Mouse (Mus musculus) frontal cortex, adult 2 months (tissue): ENCODE results near the gene Mmab. TPM values are rescaled to one million over a fixed set of nuclear protein-coding genes. Genes with fewer than 3 reads are reported as not detected.

Experiments used
- DNase-seq, 2 experiments: peaks; one replicate each; pipeline ENCODE4 v3.0.0; 2022; ENCODE audit warnings: low spot score in 1 of 2; ENCODE audit errors: extremely low spot score in 1 of 2
- polyA plus RNA-seq: library from polyadenylated mRNA; depleted of rRNA; stranded (reverse); fragments of >200 nt; gene quantifications from 2 replicates; pipeline ENCODE4 v1.2.3, GENCODE M21; 2012; rRNA removed

Mmab gene
- 31.1 and 31.4 TPM in 2 replicates for polyA plus RNA-seq

DNA sequence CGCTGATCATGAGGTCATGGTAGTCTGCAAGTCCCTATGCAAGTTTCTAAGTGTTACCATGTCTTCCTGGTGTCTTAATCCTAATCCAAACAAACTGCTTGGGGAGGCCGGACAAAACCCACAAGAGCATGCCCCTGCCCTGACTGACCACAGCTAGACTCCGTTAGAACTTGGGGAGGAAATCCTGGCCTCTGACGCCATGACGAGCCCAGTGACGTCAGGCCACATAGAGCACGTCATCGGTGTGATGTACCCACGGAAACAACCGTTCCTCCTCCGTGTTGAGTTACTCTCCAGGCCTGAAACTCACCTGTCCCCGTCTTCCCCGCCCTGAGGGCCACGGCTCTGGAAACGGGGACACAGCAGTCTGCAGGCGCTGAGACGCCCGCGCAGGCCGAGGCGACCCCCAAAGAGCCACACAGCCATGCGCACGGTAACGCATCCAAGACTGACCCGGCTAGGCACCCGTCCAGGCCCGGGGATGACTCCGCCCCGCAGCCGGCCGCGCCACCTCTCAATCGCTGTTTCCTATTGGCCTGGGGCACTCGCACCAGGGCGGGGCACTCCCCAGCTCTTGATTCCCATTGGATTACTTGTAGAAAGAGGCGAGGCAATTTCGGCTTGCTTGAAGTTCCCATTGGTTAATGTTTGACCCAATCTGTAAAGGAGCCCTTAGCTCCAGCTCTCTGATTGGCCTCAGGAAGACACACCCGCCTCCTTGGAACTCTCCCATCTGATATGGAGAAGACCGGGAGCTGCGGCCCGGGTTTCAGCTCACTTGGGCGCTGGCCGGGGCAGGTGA lies at the start of gene Mmab, which contains the start of gene Mvk:
TSS of gene Mmab (minus strand) at position 495 of the 802 bp plus-strand sequence.
TSS of gene Mvk (plus strand) at position 704 of the 802 bp plus-strand sequence.
- peak; percentile 99 for DNase-seq

DNA sequence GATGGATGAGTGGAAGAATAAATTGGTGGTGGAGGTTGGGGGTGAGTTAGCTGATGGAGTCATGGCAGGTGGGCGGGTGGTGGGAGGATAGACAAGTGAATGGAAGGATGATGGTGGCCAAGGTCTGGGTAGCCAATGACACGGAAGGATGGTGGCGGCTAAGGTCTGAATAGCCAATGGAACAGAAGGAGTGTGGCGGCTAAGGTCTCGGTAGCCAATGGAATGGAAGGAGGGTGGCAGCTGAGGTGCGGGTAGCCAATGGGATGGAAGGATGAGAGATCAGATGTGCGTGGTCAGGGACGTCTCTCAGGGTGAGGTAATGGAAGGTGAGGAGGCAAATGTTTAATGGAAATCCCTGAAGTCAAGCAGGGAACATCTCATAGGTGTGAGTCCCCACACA lies 46.4 kb upstream of the Mmab start:
- no peak for DNase-seq

DNA sequence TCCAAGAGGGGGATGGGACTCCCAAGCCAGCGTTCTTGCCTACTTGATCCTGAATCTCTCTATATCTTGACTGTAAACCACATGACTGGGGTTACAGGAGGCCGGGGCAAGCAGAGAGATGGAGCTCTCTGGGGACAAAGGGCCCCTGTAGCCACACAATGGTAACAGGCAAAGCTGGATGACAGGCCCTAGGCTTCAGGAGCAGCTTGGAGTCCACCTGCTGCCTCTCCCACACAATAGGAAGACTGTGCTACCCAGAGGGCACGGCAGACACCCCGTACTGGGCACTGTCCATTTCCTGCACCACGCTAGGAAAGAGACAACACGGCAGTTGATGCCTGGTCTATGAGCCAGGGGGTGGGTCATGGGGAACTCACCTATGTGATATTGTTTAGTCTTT lies 45.7 kb upstream of the Mmab start:
- peak in 1 of 2 experiments; percentile 12 for DNase-seq

DNA sequence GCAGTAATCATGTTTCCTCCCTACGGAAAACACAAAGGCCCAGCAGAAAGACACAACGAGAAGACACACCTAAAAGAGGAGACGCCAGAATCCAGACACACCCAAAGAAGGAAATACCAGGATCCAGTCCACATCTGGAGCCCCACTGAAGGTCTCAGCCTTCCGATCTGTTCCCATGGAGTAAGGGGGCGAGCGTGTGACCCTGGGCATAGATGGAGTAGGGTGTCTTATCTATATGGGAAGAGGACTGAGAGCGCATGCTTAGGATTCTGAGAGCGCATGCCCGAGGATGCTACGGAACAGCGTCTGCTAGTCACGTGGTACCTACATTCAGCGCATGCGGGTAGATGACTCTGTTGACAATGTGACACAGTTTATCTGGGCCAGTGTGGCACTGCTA lies 41.8 kb upstream of the Mmab start:
- DNase-seq = no peak

DNA sequence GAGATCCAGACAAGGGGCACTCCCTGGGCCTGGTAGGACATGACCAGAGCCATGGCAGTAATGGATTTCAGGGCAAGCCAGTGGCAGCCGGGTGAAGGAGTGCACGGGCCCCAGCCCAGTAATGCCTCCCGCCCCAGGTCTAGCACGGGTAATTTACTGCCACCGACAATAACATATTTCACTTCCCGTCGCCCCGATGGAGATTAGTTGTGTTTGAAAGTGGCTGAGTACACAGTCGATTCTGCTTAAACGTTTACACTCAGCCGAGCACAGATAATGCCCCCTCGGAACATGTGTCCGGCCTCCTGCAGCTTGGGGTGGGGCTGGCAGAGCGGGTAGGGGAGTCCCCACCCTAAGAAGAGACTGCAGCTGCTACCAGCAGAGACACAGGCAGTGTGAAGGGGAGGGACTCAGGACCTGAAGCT lies 38.7 kb upstream of the Mmab start:
- no peak for DNase-seq

DNA sequence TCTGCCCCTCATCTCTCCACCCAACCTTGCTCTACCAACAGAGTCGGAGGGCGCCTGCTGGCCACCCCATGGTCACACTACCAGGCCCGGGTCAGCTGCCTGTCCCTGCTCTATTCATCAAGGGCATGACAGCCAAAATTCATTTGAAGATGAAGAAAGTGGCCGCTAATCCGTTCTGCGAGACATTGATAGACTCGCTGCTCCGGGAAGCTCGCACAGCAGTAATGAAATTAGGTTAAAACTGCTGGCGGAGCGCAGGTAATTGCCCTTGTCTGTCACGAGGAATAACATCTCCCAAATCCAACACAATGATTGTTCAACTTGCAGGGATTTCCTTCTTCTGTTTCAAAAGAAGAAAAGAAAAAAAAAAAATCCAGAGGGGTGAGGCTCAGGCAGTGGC lies 34.4 kb upstream of the Mmab start:
- no peak for DNase-seq

DNA sequence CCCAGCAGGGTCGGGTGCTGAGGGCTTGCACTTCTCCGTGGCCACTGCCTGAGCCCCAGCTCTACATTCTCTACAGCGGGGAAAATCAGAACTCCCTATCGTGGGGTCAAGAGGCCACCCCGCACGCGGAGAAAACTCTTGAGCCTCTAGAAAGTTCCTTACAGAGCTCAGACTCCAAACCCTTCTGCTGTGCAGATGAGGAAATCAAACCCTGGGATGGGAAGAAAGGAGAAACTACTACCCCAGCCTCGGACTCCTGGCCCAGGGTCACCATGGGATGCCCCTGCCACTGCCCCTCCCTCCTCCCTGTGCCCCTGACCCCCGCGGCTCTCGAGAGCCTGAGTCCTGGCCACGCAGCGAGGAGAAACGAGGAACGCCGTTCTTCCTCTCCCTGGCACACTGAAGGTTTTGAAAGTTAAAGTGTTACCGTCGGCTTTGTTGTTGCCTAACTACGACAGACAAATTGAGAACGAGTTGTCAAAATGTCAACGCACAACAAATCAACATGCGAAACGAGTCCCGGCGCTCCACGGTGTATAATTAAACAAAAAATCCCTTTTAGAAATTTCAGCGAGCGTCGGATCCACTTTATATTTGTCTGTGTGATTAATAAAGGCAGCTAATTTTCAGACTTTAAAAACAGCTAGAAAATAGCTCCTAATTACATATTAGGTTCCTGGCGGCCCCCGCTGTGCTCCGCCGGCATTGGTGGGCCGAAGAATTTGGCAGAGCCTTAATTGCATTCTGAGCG lies 31.1 kb upstream of the Mmab start:
- DNase-seq = peak in 1 of 2 experiments; percentile 63

DNA sequence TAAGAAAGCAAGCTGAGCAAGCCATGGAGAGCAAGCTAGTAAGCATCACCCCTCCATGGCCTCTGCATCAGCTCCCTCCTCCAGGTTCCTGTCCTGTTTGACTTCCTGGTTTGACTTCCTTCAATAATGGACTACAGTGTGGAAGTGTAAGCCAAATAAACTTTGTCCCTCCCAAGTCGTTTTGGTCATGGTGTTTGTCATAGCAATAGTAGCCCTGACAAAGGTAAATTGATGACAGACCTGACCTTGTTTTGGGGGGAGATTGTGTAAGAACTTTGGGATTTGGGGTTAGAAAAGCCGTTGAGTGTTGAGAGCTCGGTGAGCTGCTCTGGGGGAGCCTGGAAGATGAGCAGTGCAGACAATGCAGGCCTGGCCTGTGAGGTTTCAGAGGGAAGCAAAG lies 26.5 kb upstream of the Mmab start:
- DNase-seq = no peak

DNA sequence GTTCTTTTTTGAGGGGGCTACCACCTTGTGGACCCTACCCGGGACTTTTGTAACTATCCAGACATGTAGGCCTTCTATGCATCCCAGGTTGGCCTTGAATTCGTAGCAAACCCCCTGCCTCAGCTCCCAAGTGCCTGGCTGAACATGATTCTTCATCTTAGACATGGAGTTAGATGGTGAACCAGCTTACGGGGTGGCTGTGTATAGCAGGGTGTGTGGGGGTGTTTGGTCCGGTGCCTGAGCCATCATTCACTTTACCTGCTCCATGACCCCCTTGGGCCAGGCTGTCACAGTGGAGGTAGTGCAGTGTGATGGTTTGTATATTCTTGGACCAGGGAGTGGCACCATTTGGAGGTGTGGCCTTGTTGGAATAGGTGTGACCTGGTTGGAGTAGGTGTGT lies 24.1 kb upstream of the Mmab start:
- DNase-seq = no peak

DNA sequence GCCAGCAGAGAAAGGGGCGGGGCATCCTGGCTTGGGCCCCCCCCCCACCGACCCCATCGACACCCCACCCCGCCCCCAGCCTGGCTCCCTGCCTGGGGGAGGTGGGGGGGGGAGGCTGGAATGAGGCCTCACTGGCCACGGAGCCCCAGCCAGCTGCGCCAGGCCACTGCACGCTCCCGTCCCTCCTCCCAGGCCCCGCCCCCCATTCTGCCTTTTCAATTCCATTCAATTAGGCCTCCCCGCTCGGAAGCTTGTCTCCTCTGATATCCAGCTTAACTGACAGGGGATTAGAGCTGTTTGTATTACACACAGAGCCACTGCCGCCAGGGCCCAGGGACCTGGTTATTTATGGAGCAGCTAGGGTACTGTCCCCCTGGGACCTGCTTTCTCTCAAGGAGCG lies 23.6 kb upstream of the Mmab start:
- peak in 1 of 2 experiments; percentile 63 for DNase-seq

DNA sequence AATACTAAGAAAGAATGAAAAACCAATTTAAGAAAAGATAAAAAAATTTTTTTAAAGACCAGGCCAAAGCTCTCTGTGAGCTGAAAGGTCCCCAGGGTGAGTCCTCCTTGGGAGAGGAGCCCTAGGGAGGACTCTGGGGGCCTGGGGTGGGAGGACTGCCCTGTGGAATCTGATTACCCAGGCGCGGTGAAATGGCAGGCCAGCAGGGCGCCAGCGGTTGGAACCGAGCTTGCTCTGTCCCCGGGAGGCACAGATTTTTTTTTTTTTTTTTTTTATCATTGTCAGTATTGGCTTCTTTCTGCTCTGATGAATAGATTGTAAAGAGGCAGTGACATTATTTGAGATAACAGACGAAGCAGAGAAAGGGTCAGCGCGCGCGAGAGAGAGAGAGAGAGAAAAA lies 23.2 kb upstream of the Mmab start:
- DNase-seq = no peak

DNA sequence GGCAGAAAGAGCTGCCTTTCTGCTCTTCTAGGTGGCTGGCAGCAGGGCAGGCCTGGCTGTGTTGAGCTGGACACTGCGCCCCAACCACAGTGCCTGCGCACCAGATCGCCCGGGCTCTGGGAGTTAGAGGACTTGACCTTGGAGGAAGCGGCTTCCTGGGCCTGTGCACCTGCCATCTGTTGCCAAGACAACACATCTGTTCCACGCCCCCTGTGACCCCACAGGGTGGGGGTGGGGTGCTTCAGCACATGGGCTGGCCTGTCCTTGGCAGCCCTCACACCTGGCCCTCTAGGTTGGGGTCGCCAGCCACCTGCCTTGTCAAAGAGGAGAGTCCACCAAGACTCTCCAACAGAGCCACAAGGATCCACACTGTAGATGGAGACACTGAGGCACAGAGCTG lies 21.8 kb upstream of the Mmab start:
- DNase-seq = no peak

DNA sequence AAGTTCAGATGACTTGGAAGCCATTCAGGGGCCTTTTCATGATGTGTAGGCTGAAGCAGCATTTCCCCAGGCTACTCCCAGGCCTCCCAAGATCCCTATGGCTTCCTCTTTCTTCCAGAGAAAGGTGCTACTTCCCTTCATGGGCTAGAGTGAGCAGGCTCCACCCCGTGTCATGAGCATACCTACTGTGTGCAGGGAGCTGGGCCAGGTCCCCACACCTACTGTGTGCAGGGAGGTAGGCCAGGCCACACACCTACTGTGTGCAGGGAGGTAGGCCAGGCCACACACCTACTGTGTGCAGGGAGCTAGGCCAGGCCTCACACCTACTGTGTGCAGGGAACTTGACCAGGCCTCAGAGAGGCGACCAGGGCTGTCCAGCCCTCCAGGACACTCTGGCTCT lies 20.7 kb upstream of the Mmab start:
- DNase-seq = no peak

DNA sequence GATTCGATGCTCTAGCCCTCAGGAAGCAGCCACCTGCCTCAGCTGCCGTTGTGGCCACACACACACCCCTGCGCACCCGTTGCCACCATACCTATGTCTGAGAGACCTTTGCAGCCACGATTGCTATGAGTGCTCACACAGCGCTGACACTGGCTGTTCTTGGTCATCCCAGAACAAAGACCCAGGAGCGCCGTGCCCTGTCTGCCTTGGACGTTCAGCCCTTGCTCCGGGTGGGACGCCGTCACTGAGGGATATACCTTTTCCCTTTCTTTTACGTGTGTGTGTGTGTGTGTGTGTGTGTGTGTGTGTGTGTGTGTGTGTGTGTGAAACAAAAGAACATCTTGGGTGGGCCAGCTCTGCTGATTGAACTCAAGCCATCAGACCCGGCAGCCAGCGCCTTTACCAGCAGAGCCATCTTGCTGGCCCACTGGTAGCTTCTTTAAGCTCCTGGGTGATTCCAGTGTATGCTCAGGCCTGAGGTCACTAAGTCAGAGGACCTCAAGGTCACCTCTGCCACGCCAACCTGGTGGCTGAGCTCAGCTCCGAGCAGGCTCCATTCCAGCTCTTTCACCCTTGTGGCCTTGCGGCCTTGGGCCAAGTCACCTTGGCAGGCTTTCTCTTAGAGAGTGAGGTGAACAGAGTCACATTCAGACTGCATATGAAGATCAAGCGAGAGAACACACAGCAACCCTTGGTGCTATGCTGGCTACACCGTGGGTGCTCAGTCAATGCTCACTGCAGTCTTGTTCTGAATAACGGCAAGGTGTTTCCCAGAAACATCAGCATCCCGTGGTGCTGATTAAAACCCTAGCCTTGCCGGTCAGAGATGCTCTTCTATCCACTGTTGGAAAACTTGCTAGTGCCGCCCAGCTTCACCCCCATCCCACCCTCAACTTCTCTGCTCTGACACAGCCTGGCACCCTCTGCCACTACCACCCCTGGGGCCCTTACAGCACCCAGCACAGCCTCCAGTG lies 18.5 kb upstream of the Mmab start:
- DNase-seq = no peak

DNA sequence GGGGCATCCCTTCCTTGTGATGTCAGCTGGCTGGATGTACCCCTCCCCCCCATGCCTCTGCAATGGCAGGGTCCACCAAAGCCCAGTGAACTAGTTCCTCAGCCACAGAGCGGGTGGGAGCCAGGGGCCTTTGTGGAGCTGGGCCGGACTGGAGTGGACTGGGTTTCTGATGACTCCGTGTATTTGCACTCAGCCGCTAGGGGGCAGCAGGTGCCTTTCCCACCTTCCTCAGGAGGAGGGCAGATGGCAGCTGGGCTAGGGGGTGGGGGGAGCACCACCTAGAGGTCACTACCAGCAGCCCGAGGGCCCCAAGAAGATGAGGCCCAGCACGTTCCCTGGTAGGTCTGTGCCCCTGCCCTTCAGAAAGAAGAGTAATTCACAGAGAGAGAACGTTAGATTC lies 17.4 kb upstream of the Mmab start:
- peak; percentile 42 to 89 for DNase-seq

DNA sequence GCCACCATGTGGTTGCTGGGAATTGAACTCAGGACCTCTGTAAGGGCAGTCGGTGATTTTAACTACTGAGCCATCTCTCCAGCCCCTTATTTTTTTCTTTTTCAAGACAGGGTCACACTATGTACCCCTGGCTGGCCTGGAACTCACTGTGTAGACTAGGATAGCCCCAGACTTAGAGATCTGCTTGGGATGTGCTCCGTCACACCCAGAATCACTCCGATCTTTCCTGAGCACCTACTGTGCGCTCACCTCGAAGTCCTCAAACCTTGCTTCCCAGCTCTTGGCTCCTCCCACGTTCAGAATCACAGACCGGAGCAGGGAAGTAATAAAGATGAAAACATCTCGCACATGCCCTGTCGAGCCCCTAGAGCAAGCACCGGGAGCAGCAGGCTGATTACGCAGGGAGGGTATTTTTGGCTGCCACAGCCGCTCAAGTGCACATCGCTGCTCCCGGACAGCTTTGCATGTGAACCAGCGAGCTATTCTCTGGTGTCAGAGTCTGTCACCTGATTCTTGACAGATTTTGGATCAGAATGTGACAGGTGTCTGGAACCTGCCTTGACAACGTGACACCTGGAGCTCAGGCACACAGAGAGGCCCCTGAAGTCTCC lies 13.2 kb upstream of the Mmab start:
- no peak for DNase-seq

DNA sequence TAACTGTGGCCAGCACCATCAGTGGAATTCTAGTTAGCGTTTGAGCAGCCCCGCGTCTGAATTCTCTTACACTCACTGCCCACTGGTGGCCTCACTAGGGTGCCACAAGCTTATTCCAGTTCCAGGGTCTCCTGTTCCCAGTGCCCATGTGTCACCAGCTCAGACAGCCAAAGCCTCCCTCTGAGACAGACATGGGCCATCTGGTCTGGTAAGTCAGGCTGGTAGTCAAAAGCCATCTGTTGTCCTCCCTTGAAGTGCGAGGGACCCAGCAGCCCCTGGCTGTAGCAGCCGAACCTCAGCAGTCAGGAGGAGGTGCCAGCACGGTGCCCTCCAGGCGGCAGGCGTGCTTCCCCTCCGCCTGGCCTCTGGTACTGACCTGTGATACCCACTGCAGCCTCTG lies 12.4 kb upstream of the Mmab start:
- DNase-seq = no peak

DNA sequence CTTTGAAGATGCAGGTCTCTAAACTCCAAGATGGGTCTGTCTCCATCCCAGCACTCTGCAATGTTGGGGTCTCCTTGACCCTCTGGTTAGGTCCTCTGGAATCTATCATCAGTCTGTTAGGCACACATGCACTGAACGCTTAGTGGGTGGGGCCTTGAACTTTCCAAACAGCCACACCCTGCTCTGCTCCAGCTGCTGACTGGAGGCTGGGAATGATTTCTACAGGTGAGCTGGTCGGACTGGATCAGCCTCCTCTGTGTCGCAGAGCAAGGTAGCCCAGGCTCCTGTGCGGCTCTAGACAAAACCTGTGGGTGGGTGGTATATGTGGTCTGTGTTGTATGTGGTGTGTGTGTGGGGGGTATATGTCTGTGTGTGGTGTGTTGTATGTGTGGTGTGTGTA lies 5.2 kb upstream of the Mmab start:
- DNase-seq = no peak

DNA sequence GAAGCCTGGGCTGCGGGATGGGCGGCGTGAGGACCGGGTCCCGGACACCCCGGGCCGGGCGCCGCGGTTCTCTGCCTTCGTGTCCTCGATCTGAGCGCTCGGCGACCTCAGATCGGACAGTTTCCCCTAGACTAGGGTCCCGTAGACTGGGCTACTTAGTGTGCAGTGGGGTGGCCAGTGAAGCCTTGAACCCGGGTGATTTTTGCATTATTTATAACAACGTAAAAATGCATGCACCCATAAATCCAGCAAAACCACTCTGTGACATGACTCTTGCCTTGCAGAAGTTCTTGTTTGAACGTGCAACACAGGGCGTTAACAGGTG lies 470 bp upstream of the Mmab start:
- no peak for DNase-seq

DNA sequence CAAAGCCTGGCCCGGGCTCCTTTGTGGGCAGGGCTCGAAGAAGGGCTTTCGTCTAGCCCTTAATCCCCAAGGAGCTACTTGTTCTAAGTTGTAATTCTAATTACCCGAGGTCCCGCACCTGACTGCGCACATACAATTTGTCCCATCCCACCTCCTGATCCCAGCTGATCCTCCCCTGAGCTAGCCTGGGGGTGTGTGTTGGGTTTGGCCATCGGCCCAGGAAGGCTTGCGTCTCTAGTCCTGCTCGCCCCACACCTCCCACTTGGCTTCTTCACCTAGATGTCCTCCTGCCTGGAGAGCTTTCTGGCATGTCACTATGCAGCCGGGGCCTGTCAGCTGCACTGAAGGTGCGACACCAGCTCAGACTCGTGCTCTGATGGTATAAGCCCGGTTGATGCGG lies 8.3 kb downstream of the Mmab start:
- no peak for DNase-seq

DNA sequence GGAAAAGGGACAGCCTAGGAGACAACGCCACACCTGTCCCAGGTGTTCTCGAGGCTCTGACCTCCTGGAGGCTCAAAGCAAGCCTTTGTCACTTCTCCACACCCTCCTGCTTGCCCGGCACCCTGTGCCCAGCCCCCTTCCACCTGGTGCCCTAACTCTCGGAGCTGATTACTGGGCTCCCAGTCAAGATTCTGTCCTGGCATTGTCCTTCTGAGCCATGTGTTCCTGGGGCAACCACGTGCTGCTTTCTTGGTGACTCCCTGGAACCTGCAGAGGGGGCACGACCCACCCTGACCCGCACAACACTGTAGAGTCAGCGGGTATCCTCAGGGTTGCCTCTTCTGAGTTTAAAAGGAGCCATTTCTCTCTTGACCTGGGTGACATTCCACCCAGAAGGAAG lies 9.5 kb downstream of the Mmab start:
- DNase-seq = no peak
